Mouse (Mus musculus): ENCODE data around the gene Gm20671. TPM values are rescaled to one million over a fixed set of nuclear protein-coding genes. Genes with fewer than 3 reads are reported as not detected.
"Not testable (repeated sequence)": the region's sequence is repeated elsewhere in the genome, so short reads cannot be mapped to it uniquely, and the experiment has no call there.

Gene Gm20671
- polyA plus RNA-seq, 1 experiment, result 0.06 TPM

DNA sequence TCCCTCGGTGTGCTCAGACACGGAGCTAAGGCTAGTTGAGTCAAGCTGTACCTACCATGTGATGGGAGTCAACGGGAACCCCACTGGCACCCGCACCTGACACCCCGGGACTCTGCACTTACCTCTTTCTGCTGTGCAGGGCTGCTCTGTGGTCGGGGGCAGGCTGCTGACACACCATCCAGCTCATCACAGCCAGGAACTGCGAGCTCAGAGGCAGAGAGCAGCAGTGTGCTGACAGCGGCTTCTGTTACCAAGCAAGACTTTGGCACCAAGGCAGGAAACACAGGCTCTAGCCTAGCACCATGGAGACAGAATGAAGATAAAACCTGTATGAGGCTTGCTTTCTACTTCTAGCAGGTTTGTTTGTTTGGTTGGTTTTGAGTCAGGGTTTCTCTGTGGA lies 6.4 kb downstream of the Gm20671 start:
- H3K79me3 ChIP-seq (ENCODE audit: low read depth), result peaks cover 1% of the 10 kb centered on the region
- H3K27me3 ChIP-seq (ENCODE audit: control insufficient read depth, insufficient read depth, insufficient read length), result no peaks in the 10 kb centered on the region
- TF ChIP-seq USF1 (IDR thresholded peaks at IDR 0.05; ENCODE audit: low read depth) (no peak), MYOD1 (IDR thresholded peaks at IDR 0.05; ENCODE audit: control insufficient read depth, insufficient read length, low read depth) (no peak), CTCF (IDR thresholded peaks at IDR 0.05; ENCODE audit: control insufficient read depth, insufficient read depth, insufficient read length) (no peak), MYOG (IDR thresholded peaks at IDR 0.05; ENCODE audit: control insufficient read depth, extremely low read depth, insufficient read length) (no peak), FOSL1 (IDR thresholded peaks at IDR 0.05; ENCODE audit: insufficient read depth, low read length, poor library complexity, severe bottlenecking) (no peak), MAX (IDR thresholded peaks at IDR 0.05) (no peak), CEBPB (IDR thresholded peaks at IDR 0.05; ENCODE audit: low read depth) (no peak)
- H3K36me3 ChIP-seq (ENCODE audit: control insufficient read depth, insufficient read depth), result peaks cover 43% of the 10 kb centered on the region
- no peaks in the 10 kb centered on the region for H3K79me2 ChIP-seq (ENCODE audit: control insufficient read depth, insufficient read depth)
- H3K4me3 ChIP-seq (ENCODE audit: insufficient read depth, poor library complexity, severe bottlenecking), result no peak overlapping the region
- no peak overlapping the region for H3ac ChIP-seq (ENCODE audit: control insufficient read depth, insufficient read length, low read depth)

GRCm38 (mm10) chr5:32815396-32815795 lies 11.5 kb downstream of the Gm20671 start:
- TF ChIP-seq FOSL1 (IDR thresholded peaks at IDR 0.05; ENCODE audit: insufficient read depth, low read length, poor library complexity, severe bottlenecking) (no peak), MYOG (IDR thresholded peaks at IDR 0.05; ENCODE audit: control insufficient read depth, extremely low read depth, insufficient read length) (no peak), CEBPB (IDR thresholded peaks at IDR 0.05; ENCODE audit: low read depth) (no peak), MAX (IDR thresholded peaks at IDR 0.05) (no peak), USF1 (IDR thresholded peaks at IDR 0.05; ENCODE audit: low read depth) (no peak), MYOD1 (IDR thresholded peaks at IDR 0.05; ENCODE audit: control insufficient read depth, insufficient read length, low read depth) (no peak), CTCF (IDR thresholded peaks at IDR 0.05; ENCODE audit: control insufficient read depth, insufficient read depth, insufficient read length) (no peak)
- no peaks in the 10 kb centered on the region for H3K27me3 ChIP-seq (ENCODE audit: control insufficient read depth, insufficient read depth, insufficient read length)
- peaks cover 63% of the 10 kb centered on the region for H3K36me3 ChIP-seq (ENCODE audit: control insufficient read depth, insufficient read depth)
- H3K79me3 ChIP-seq (ENCODE audit: low read depth), result no peaks in the 10 kb centered on the region
- H3K79me2 ChIP-seq (ENCODE audit: control insufficient read depth, insufficient read depth), result no peaks in the 10 kb centered on the region
- H3ac ChIP-seq (ENCODE audit: control insufficient read depth, insufficient read length, low read depth), result no peak overlapping the region
- no peak overlapping the region for H3K4me3 ChIP-seq (ENCODE audit: insufficient read depth, poor library complexity, severe bottlenecking)

- not testable (repeated sequence) for H3K79me2 ChIP-seq (ENCODE audit: control insufficient read depth, insufficient read depth); H3K36me3 ChIP-seq (ENCODE audit: control insufficient read depth, insufficient read depth); H3ac ChIP-seq (ENCODE audit: control insufficient read depth, insufficient read length, low read depth); H3K79me3 ChIP-seq (ENCODE audit: low read depth); H3K4me3 ChIP-seq (ENCODE audit: insufficient read depth, poor library complexity, severe bottlenecking); H3K27me3 ChIP-seq (ENCODE audit: control insufficient read depth, insufficient read depth, insufficient read length)
Observed at GRCm38 (mm10) chr5:32786454-32786853, 40.5 kb downstream of the Gm20671 start.

DNA sequence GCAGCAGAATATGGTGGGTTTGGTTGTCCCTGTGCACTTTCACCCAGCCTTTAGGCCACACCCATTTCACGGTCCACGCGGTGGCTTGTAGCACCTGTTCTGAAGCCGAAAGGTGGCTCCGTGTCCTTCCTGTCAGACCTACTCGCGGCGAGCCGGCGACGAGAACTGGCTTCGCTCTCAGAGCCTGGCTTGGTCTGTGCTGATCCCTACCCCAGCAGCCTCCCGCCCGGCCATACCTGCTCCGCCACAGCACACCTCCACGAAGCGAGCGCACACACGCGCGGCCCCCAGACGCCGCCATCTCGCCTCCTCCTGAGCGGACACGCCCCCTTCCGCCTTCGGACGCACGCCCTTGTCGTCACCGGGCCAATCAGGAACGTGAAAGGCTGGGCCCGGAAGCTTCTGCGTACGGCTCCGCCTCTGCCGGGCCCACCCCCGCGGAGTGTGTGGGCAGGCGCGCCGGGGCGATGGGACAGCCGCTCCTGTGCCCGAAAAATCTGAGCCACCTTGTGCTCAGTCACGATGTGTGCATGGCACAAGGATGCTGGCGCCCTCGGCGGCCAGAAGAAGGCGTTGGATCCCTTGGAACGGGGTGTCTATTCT lies 41.5 kb downstream of the Gm20671 start, which contains the start of gene Pisd:
Gene Pisd (minus strand): TSS at position 334 of the 603 bp plus-strand sequence.
- Histone ChIP-seq H3K79me3 (ENCODE audit: low read depth) (no peaks in the 10 kb centered on the region), H3K4me3 (ENCODE audit: insufficient read depth, poor library complexity, severe bottlenecking) (peak within 1 kb of the TSS; percentile 56), H3K36me3 (ENCODE audit: control insufficient read depth, insufficient read depth) (peaks cover 7% of the 10 kb centered on the region), H3K79me2 (ENCODE audit: control insufficient read depth, insufficient read depth) (no peaks in the 10 kb centered on the region), H3K27me3 (ENCODE audit: control insufficient read depth, insufficient read depth, insufficient read length) (no peaks in the 10 kb centered on the region), H3ac (ENCODE audit: control insufficient read depth, insufficient read length, low read depth) (peak within 1 kb of the TSS; percentile 72)
- TF ChIP-seq CEBPB (IDR thresholded peaks at IDR 0.05; ENCODE audit: low read depth) (no peak), MYOG (IDR thresholded peaks at IDR 0.05; ENCODE audit: control insufficient read depth, extremely low read depth, insufficient read length) (no peak), USF1 (IDR thresholded peaks at IDR 0.05; ENCODE audit: low read depth) (no peak), CTCF (IDR thresholded peaks at IDR 0.05; ENCODE audit: control insufficient read depth, insufficient read depth, insufficient read length) (peak; percentile 19), FOSL1 (IDR thresholded peaks at IDR 0.05; ENCODE audit: insufficient read depth, low read length, poor library complexity, severe bottlenecking) (no peak), MAX (IDR thresholded peaks at IDR 0.05) (peak; percentile 17), MYOD1 (IDR thresholded peaks at IDR 0.05; ENCODE audit: control insufficient read depth, insufficient read length, low read depth) (no peak)

DNA sequence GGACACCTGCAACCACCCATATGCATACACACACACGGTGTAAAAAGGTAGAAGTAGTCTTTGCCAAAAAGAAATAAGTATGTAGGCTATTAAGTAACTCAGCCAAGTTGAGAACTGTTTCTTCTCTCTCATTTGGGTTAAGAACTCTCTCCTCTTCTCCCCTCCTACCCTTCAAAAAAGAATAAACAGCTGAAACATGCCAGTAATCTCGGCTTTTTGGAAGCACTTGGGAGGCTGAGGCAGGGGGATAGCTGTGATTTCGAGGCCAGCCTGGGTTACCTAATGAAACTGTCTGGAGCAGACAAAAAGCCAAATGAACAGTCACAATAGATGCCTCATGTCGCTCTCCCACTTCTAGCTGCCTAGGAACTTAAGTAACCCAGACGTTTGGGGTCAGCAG lies 42.2 kb downstream of the Gm20671 start:
- no peaks in the 10 kb centered on the region for H3K27me3 ChIP-seq (ENCODE audit: control insufficient read depth, insufficient read depth, insufficient read length)
- no peak for TF ChIP-seq CTCF (IDR thresholded peaks at IDR 0.05; ENCODE audit: control insufficient read depth, insufficient read depth, insufficient read length)
- TF ChIP-seq USF1 (IDR thresholded peaks at IDR 0.05; ENCODE audit: low read depth), result no peak
- TF ChIP-seq CEBPB (IDR thresholded peaks at IDR 0.05; ENCODE audit: low read depth), result no peak
- no peak for TF ChIP-seq MAX (IDR thresholded peaks at IDR 0.05)
- no peak for TF ChIP-seq MYOG (IDR thresholded peaks at IDR 0.05; ENCODE audit: control insufficient read depth, extremely low read depth, insufficient read length)
- no peak for TF ChIP-seq MYOD1 (IDR thresholded peaks at IDR 0.05; ENCODE audit: control insufficient read depth, insufficient read length, low read depth)
- no peak for TF ChIP-seq FOSL1 (IDR thresholded peaks at IDR 0.05; ENCODE audit: insufficient read depth, low read length, poor library complexity, severe bottlenecking)
- peak overlapping the region; percentile 56 for H3K4me3 ChIP-seq (ENCODE audit: insufficient read depth, poor library complexity, severe bottlenecking)
- peaks cover 6% of the 10 kb centered on the region for H3K36me3 ChIP-seq (ENCODE audit: control insufficient read depth, insufficient read depth)
- H3ac ChIP-seq (ENCODE audit: control insufficient read depth, insufficient read length, low read depth), result peak overlapping the region; percentile 30
- no peaks in the 10 kb centered on the region for H3K79me3 ChIP-seq (ENCODE audit: low read depth)
- no peaks in the 10 kb centered on the region for H3K79me2 ChIP-seq (ENCODE audit: control insufficient read depth, insufficient read depth)

- Histone ChIP-seq H3K79me2 (ENCODE audit: control insufficient read depth, insufficient read depth) (no peaks in the 10 kb centered on the region), H3K4me3 (ENCODE audit: insufficient read depth, poor library complexity, severe bottlenecking) (no peak overlapping the region), H3K79me3 (ENCODE audit: low read depth) (no peaks in the 10 kb centered on the region), H3K27me3 (ENCODE audit: control insufficient read depth, insufficient read depth, insufficient read length) (no peaks in the 10 kb centered on the region), H3K36me3 (ENCODE audit: control insufficient read depth, insufficient read depth) (no peaks in the 10 kb centered on the region), H3ac (ENCODE audit: control insufficient read depth, insufficient read length, low read depth) (no peak overlapping the region)
- TF ChIP-seq CTCF (IDR thresholded peaks at IDR 0.05; ENCODE audit: control insufficient read depth, insufficient read depth, insufficient read length), result no peak
- TF ChIP-seq CEBPB (IDR thresholded peaks at IDR 0.05; ENCODE audit: low read depth), result no peak
- TF ChIP-seq USF1 (IDR thresholded peaks at IDR 0.05; ENCODE audit: low read depth), result no peak
- TF ChIP-seq MYOD1 (IDR thresholded peaks at IDR 0.05; ENCODE audit: control insufficient read depth, insufficient read length, low read depth), result no peak
- no peak for TF ChIP-seq MYOG (IDR thresholded peaks at IDR 0.05; ENCODE audit: control insufficient read depth, extremely low read depth, insufficient read length)
- no peak for TF ChIP-seq FOSL1 (IDR thresholded peaks at IDR 0.05; ENCODE audit: insufficient read depth, low read length, poor library complexity, severe bottlenecking)
- TF ChIP-seq MAX (IDR thresholded peaks at IDR 0.05), result no peak
Observed at GRCm38 (mm10) chr5:32781596-32781995, 45.3 kb downstream of the Gm20671 start.
